Mouse (Mus musculus) layer of hippocampus, postnatal 14 days (tissue): Measurements from ENCODE around the gene Ctsf. TPM values are rescaled to one million over a fixed set of nuclear protein-coding genes. Genes with fewer than 3 reads are reported as not detected.

Experiments
- DNase-seq, 2 experiments: peaks; one replicate each; pipeline ENCODE4 v3.0.0; 2021 to 2022; ENCODE audit warnings: low spot score in 2 of 2, mixed read lengths in 1 of 2
- total RNA-seq, 2 experiments: library from RNA; stranded (reverse); gene quantifications; 2 replicates each; pipeline ENCODE4 v1.2.3; 2021

Gene Ctsf
- total RNA-seq, 2 experiments from 2014 or later: 103 to 125 TPM

DNA sequence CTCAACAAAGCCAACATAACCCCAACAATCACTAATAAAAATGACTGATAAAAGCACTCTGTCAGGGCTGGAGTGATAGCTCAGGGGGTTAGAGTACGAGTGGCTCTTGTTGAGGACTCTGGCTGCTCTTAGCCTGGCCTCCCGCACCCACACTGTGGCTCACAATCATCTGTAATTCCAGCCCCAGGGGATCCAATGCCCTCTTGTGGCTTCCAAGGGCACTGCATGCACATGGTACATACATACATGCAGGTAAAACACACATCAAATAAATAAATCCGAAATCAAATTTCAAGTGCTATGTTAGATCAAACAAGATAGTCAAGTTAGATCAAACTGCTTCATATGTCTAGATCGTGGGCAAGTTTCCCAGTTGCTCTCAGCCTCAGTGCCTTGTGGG, 53.2 kb downstream of the Ctsf start:
- no peak for DNase-seq

DNA sequence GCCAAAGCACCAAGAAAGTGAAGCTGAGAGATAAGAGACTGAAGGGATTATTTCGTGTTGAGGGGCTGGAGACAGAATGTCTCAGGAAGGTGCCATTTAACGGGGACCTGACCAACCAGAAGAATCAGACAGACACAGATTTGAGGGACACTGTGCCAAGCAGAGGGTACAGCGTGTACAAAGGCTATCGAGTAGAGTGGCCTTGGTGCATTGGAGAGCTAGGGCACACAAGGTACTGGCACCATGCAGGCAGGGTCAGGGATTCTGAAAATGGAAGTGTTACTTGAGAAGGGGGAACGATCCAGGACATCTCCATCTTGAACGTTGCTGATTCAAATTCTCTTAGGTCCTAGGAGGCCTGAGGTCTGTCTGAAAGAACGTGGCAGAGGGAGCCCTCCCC, 54.4 kb downstream of the Ctsf start:
- DNase-seq: no peak

Other genes starting within 250 kb of the Ctsf start
- 10 to 100 TPM; 50.9 to 53.1 TPM for gene Lrfn4, start 239.5 kb upstream of the Ctsf start, total RNA-seq
- gene Rce1, start 229.5 kb upstream of the Ctsf start, total RNA-seq: 10 to 100 TPM; 16.7 to 18.2 TPM
- gene Gm960, start 156.5 kb upstream of the Ctsf start, total RNA-seq: 1 to 10 TPM; 1.9 to 2.1 TPM
- 100 to 1,000 TPM; 663 to 667 TPM for gene Sptbn2, start 144.0 kb upstream of the Ctsf start, total RNA-seq
- gene Rbm4b, start 98.6 kb upstream of the Ctsf start, total RNA-seq: 10 to 100 TPM; 14.3 to 14.4 TPM
- gene Rbm4, start 61.2 kb upstream of the Ctsf start, total RNA-seq: 10 to 100 TPM; 72.9 to 74.7 TPM
- gene Gm21992, start 43.5 kb upstream of the Ctsf start, total RNA-seq: 10 to 100 TPM; 19.9 to 21.4 TPM
- 10 to 100 TPM; 56.1 to 57.2 TPM for gene Rbm14, start 43.5 kb upstream of the Ctsf start, total RNA-seq
- 10 to 100 TPM; 42.6 to 43.6 TPM for gene Ccs, start 15.8 kb upstream of the Ctsf start, total RNA-seq
- gene Ccdc87, start 15.8 kb upstream of the Ctsf start, total RNA-seq: 1 to 10 TPM; 2.0 TPM
- 1 to 10 TPM; 1.1 to 1.7 TPM for gene Actn3, start 22.8 kb downstream of the Ctsf start, total RNA-seq
- 10 to 100 TPM; 25.9 to 26.8 TPM for gene Zdhhc24, start 23.5 kb downstream of the Ctsf start, total RNA-seq
- 10 to 100 TPM; 38.4 TPM for gene Bbs1, start 51.5 kb downstream of the Ctsf start, total RNA-seq
- gene Dpp3, start 73.2 kb downstream of the Ctsf start, total RNA-seq: 10 to 100 TPM; 50.2 to 52.0 TPM
- 10 to 100 TPM; 16.3 to 16.8 TPM for gene Peli3, start 88.0 kb downstream of the Ctsf start, total RNA-seq
- 10 to 100 TPM; 58.9 to 60.7 TPM for gene Mrpl11, start 107.0 kb downstream of the Ctsf start, total RNA-seq
- gene Npas4, start 135.2 kb downstream of the Ctsf start, total RNA-seq: 10 to 100 TPM in 1 of 2 experiments, 1 to 10 TPM in 1; 5.1 to 10.5 TPM
- gene Slc29a2, start 168.7 kb downstream of the Ctsf start, total RNA-seq: 10 to 100 TPM; 16.8 to 17.3 TPM
- 100 to 1,000 TPM; 124 to 127 TPM for gene B4gat1, start 183.7 kb downstream of the Ctsf start, total RNA-seq
- gene AC124502.3, start 183.8 kb downstream of the Ctsf start, total RNA-seq: 10 to 100 TPM in 1 of 2 experiments, 1 to 10 TPM in 1; 5.9 to 10.6 TPM
- gene Brms1, start 186.2 kb downstream of the Ctsf start, total RNA-seq: 10 to 100 TPM; 10.8 to 12.9 TPM
- 10 to 100 TPM; 68.7 to 72.6 TPM for gene Rin1, start 195.4 kb downstream of the Ctsf start, total RNA-seq
- gene Cd248, start 212.9 kb downstream of the Ctsf start, total RNA-seq: 1 to 10 TPM; 6.5 to 7.7 TPM
- 100 to 1,000 TPM; 133 to 135 TPM for gene Tmem151a, start 230.4 kb downstream of the Ctsf start, total RNA-seq
- 10 to 100 TPM; 25.8 to 28.0 TPM for gene Yif1a, start 233.4 kb downstream of the Ctsf start, total RNA-seq
- 100 to 1,000 TPM; 783 to 856 TPM for gene Cnih2, start 243.4 kb downstream of the Ctsf start, total RNA-seq